Mouse (Mus musculus) layer of hippocampus, adult 8-10 months (tissue): ENCODE data around the gene Gm20855. TPM values are rescaled to one million over a fixed set of nuclear protein-coding genes. Genes with fewer than 3 reads are reported as not detected.
"Not testable (repeated sequence)": the region's sequence is repeated elsewhere in the genome, so short reads cannot be mapped to it uniquely, and the experiment has no call there.

Experiments used
- DNase-seq, 2 experiments: peaks; one replicate each; pipeline ENCODE4 v3.0.0; 2022; ENCODE audit warnings: low spot score in 2 of 2
- total RNA-seq, 4 experiments: library from RNA; stranded (reverse); gene quantifications; 2 replicates each; pipeline ENCODE4 v1.2.4; 2022

Gm20855 gene
- total RNA-seq, result not detected

DNA sequence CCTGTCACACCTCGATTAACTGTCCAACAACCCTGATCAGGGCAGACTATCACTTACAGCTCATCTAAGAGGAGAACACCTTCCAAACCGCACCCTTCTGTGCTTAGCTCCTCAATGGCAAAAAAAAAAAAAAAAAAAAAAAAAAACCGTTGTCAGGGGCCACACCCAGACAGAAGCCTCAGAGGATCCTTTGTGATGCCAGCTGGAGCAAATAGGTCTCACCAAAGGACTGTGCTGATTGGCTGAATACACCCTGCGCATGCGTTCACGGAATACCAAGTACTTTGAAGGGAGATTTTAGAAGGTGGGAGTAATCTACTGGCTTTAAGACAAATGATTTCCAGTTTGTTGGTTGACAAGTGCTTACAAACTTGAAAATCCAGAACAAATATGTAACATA, at the start of gene Gm20855:
Gene Gm20855 (minus strand): TSS at position 101 of the 400 bp plus-strand sequence.
- not testable (repeated sequence) for DNase-seq
